Mouse (Mus musculus): ENCODE results near the gene Tarbp1. TPM values are rescaled to one million over a fixed set of nuclear protein-coding genes. Genes with fewer than 3 reads are reported as not detected.
"Not testable (repeated sequence)": the region's sequence is repeated elsewhere in the genome, so short reads cannot be mapped to it uniquely, and the experiment has no call there.

Tarbp1 gene
- polyA plus RNA-seq, 1 experiment from 2014 or later, result 2.2 TPM

- 49% methylated on average over 8 of the region's 8 CpGs for WGBS
- not testable (repeated sequence) for H3K9me3 ChIP-seq (ENCODE audit: control insufficient read depth, low read length); H3K36me3 ChIP-seq (ENCODE audit: control insufficient read depth, insufficient read depth, low read length); DNase-seq (ENCODE audit: low spot score, missing footprints); ATAC-seq (ENCODE audit: low FRiP score); H3K27me3 ChIP-seq (ENCODE audit: control insufficient read depth, insufficient read depth, low read length); H3K4me3 ChIP-seq (ENCODE audit: low read depth, low read length); H3K4me1 ChIP-seq (ENCODE audit: control insufficient read depth, insufficient read depth, low read length); H3K27ac ChIP-seq (ENCODE audit: low read depth, low read length); H3K4me2 ChIP-seq; H3K9ac ChIP-seq (ENCODE audit: low read length)
Observed at GRCm38 (mm10) chr8:126475738-126476137, 873 bp upstream of the Tarbp1 start.

- no peak for DNase-seq (ENCODE audit: low spot score, missing footprints)
- peak overlapping the region; percentile 76 for H3K4me3 ChIP-seq (ENCODE audit: low read depth, low read length)
- no peaks in the 10 kb centered on the region; the same call in 1 of the 2 replicates for H3K27me3 ChIP-seq (ENCODE audit: control insufficient read depth, insufficient read depth, low read length)
- no peaks in the 10 kb centered on the region for H3K9me3 ChIP-seq (ENCODE audit: control insufficient read depth, low read length)
- no peak overlapping the region for H3K27ac ChIP-seq (ENCODE audit: low read depth, low read length)
- peak overlapping the region; percentile 86 for H3K4me2 ChIP-seq
- H3K4me1 ChIP-seq (ENCODE audit: control insufficient read depth, insufficient read depth, low read length), result peaks cover 4% of the 10 kb centered on the region
- peak overlapping the region; percentile 78 for H3K9ac ChIP-seq (ENCODE audit: low read length)
- no peak for ATAC-seq (ENCODE audit: low FRiP score)
- WGBS, result 13% methylated on average over 16 of the region's 16 CpGs
- H3K36me3 ChIP-seq (ENCODE audit: control insufficient read depth, insufficient read depth, low read length), result 0 out of 2 replicates have a peak, but pooled peaks cover 2% of the 10 kb centered on the region
Observed at GRCm38 (mm10) chr8:126473802-126474298, 1.0 kb downstream of the Tarbp1 start.

- Histone ChIP-seq H3K4me3 (ENCODE audit: low read depth, low read length) (no peak overlapping the region), H3K4me2 (no peak overlapping the region), H3K36me3 (ENCODE audit: control insufficient read depth, insufficient read depth, low read length) (peaks cover 4% of the 10 kb centered on the region; the same call in 1 of the 2 replicates), H3K4me1 (ENCODE audit: control insufficient read depth, insufficient read depth, low read length) (no peaks in the 10 kb centered on the region), H3K27ac (ENCODE audit: low read depth, low read length) (no peak overlapping the region), H3K9me3 (ENCODE audit: control insufficient read depth, low read length) (no peaks in the 10 kb centered on the region), H3K27me3 (ENCODE audit: control insufficient read depth, insufficient read depth, low read length) (no peaks in the 10 kb centered on the region), H3K9ac (ENCODE audit: low read length) (no peak overlapping the region)
- WGBS, result 83% methylated on average over 7 of the region's 7 CpGs
- DNase-seq (ENCODE audit: low spot score, missing footprints) (no peak), ATAC-seq (ENCODE audit: low FRiP score) (no peak)
Observed at GRCm38 (mm10) chr8:126464071-126464470, 10.8 kb downstream of the Tarbp1 start.

GRCm38 (mm10) chr8:126461735-126462134 is 13.1 kb downstream of the Tarbp1 start:
- Histone ChIP-seq H3K27ac (ENCODE audit: low read depth, low read length) (no peak overlapping the region), H3K9me3 (ENCODE audit: control insufficient read depth, low read length) (no peaks in the 10 kb centered on the region), H3K4me3 (ENCODE audit: low read depth, low read length) (no peak overlapping the region), H3K27me3 (ENCODE audit: control insufficient read depth, insufficient read depth, low read length) (no peaks in the 10 kb centered on the region), H3K36me3 (ENCODE audit: control insufficient read depth, insufficient read depth, low read length) (peaks cover 4% of the 10 kb centered on the region; the same call in 1 of the 2 replicates), H3K9ac (ENCODE audit: low read length) (no peak overlapping the region), H3K4me1 (ENCODE audit: control insufficient read depth, insufficient read depth, low read length) (no peaks in the 10 kb centered on the region), H3K4me2 (no peak overlapping the region)
- 86% methylated on average over 7 of the region's 7 CpGs for WGBS
- no peak for DNase-seq (ENCODE audit: low spot score, missing footprints)
- ATAC-seq (ENCODE audit: low FRiP score), result no peak

- Histone ChIP-seq H3K9ac (ENCODE audit: low read length) (no peak overlapping the region), H3K27ac (ENCODE audit: low read depth, low read length) (no peak overlapping the region), H3K4me3 (ENCODE audit: low read depth, low read length) (no peak overlapping the region), H3K27me3 (ENCODE audit: control insufficient read depth, insufficient read depth, low read length) (no peaks in the 10 kb centered on the region), H3K4me2 (no peak overlapping the region), H3K4me1 (ENCODE audit: control insufficient read depth, insufficient read depth, low read length) (no peaks in the 10 kb centered on the region), H3K36me3 (ENCODE audit: control insufficient read depth, insufficient read depth, low read length) (no peaks in the 10 kb centered on the region), H3K9me3 (ENCODE audit: control insufficient read depth, low read length) (no peaks in the 10 kb centered on the region)
- WGBS, result 53% methylated on average over 3 of the region's 3 CpGs
- peak; percentile 89 for DNase-seq (ENCODE audit: low spot score, missing footprints)
- no peak for ATAC-seq (ENCODE audit: low FRiP score)
Observed at GRCm38 (mm10) chr8:126460274-126460673, 14.6 kb downstream of the Tarbp1 start.

GRCm38 (mm10) chr8:126455383-126455782 is 19.5 kb downstream of the Tarbp1 start:
- H3K4me3 ChIP-seq (ENCODE audit: low read depth, low read length), result no peak overlapping the region
- H3K9ac ChIP-seq (ENCODE audit: low read length), result no peak overlapping the region
- DNase-seq (ENCODE audit: low spot score, missing footprints) (no peak), ATAC-seq (ENCODE audit: low FRiP score) (peak; percentile 78)
- no peak overlapping the region for H3K27ac ChIP-seq (ENCODE audit: low read depth, low read length)
- no peaks in the 10 kb centered on the region for H3K4me1 ChIP-seq (ENCODE audit: control insufficient read depth, insufficient read depth, low read length)
- H3K27me3 ChIP-seq (ENCODE audit: control insufficient read depth, insufficient read depth, low read length), result no peaks in the 10 kb centered on the region
- no peak overlapping the region for H3K4me2 ChIP-seq
- 75% methylated on average over 7 of the region's 7 CpGs for WGBS
- peaks cover 8% of the 10 kb centered on the region; the same call in 1 of the 2 replicates for H3K36me3 ChIP-seq (ENCODE audit: control insufficient read depth, insufficient read depth, low read length)
- H3K9me3 ChIP-seq (ENCODE audit: control insufficient read depth, low read length), result no peaks in the 10 kb centered on the region

GRCm38 (mm10) chr8:126451158-126451557 is 23.7 kb downstream of the Tarbp1 start:
- DNase-seq (ENCODE audit: low spot score, missing footprints) (no peak), ATAC-seq (ENCODE audit: low FRiP score) (no peak)
- Histone ChIP-seq H3K27ac (ENCODE audit: low read depth, low read length) (no peak overlapping the region), H3K4me3 (ENCODE audit: low read depth, low read length) (no peak overlapping the region), H3K4me2 (no peak overlapping the region), H3K27me3 (ENCODE audit: control insufficient read depth, insufficient read depth, low read length) (no peaks in the 10 kb centered on the region), H3K36me3 (ENCODE audit: control insufficient read depth, insufficient read depth, low read length) (peaks cover 15% of the 10 kb centered on the region; the same call in 1 of the 2 replicates), H3K9ac (ENCODE audit: low read length) (no peak overlapping the region), H3K9me3 (ENCODE audit: control insufficient read depth, low read length) (no peaks in the 10 kb centered on the region), H3K4me1 (ENCODE audit: control insufficient read depth, insufficient read depth, low read length) (no peaks in the 10 kb centered on the region)
- WGBS, result 91% methylated on average over 8 of the region's 8 CpGs

- Histone ChIP-seq H3K9me3 (ENCODE audit: control insufficient read depth, low read length) (no peaks in the 10 kb centered on the region), H3K4me2 (no peak overlapping the region), H3K9ac (ENCODE audit: low read length) (no peak overlapping the region), H3K27ac (ENCODE audit: low read depth, low read length) (no peak overlapping the region), H3K27me3 (ENCODE audit: control insufficient read depth, insufficient read depth, low read length) (no peaks in the 10 kb centered on the region), H3K4me3 (ENCODE audit: low read depth, low read length) (no peak overlapping the region), H3K4me1 (ENCODE audit: control insufficient read depth, insufficient read depth, low read length) (no peaks in the 10 kb centered on the region), H3K36me3 (ENCODE audit: control insufficient read depth, insufficient read depth, low read length) (peaks cover 2% of the 10 kb centered on the region; the same call in 1 of the 2 replicates)
- ATAC-seq (ENCODE audit: low FRiP score) (no peak), DNase-seq (ENCODE audit: low spot score, missing footprints) (no peak)
- WGBS, result 75% methylated on average over 2 of the region's 2 CpGs
Observed at GRCm38 (mm10) chr8:126438937-126439336, 35.9 kb downstream of the Tarbp1 start.

GRCm38 (mm10) chr8:126433827-126434226 is 41.0 kb downstream of the Tarbp1 start:
- no peaks in the 10 kb centered on the region for H3K9me3 ChIP-seq (ENCODE audit: control insufficient read depth, low read length)
- H3K4me1 ChIP-seq (ENCODE audit: control insufficient read depth, insufficient read depth, low read length), result no peaks in the 10 kb centered on the region
- H3K4me3 ChIP-seq (ENCODE audit: low read depth, low read length), result no peak overlapping the region
- H3K9ac ChIP-seq (ENCODE audit: low read length), result no peak overlapping the region
- ATAC-seq (ENCODE audit: low FRiP score) (no peak), DNase-seq (ENCODE audit: low spot score, missing footprints) (no peak)
- no peak overlapping the region for H3K4me2 ChIP-seq
- no peak overlapping the region for H3K27ac ChIP-seq (ENCODE audit: low read depth, low read length)
- peaks cover 6% of the 10 kb centered on the region; the same call in 1 of the 2 replicates for H3K36me3 ChIP-seq (ENCODE audit: control insufficient read depth, insufficient read depth, low read length)
- no peaks in the 10 kb centered on the region for H3K27me3 ChIP-seq (ENCODE audit: control insufficient read depth, insufficient read depth, low read length)
- WGBS, result 87% methylated on average over 7 of the region's 7 CpGs
